Mouse (Mus musculus) neural tube, embryonic 11.5 days (tissue): Measurements from ENCODE around the gene Tob2. TPM values are rescaled to one million over a fixed set of nuclear protein-coding genes. Genes with fewer than 3 reads are reported as not detected.

Experiments
- ATAC-seq: fragments of 200-750 bp; cut with Nextera tagmentation; 2 replicates; pipeline ENCODE4 v1.8.0; 2017; ENCODE audit warnings: moderate number of reproducible peaks, mild to moderate bottlenecking, moderate TSS enrichment, moderate library complexity; ENCODE audit not compliant: insufficient read depth, low FRiP score, low TSS enrichment
- DNase-seq: peaks from one replicate; pipeline ENCODE4 v3.0.0-alpha.2; 2015; ENCODE audit warnings: low spot score
- H3K27ac ChIP-seq: fragments of 300-500 bp; sonication (generic); 2 replicates; pipeline ENCODE4 v1.5.1; 2014; ENCODE audit warnings: low read depth, mild to moderate bottlenecking, low read length
- H3K27me3 ChIP-seq: fragments of 300-500 bp; sonication (generic); 2 replicates; pipeline ENCODE4 v1.6.1; 2014; ENCODE audit warnings: mild to moderate bottlenecking, low read length, mixed read lengths; ENCODE audit not compliant: control insufficient read depth, insufficient read depth
- H3K36me3 ChIP-seq: fragments of 300-500 bp; sonication (generic); 2 replicates; pipeline ENCODE4 v1.6.1; 2014; ENCODE audit warnings: mild to moderate bottlenecking, low read length, moderate library complexity, mixed read lengths; ENCODE audit not compliant: control insufficient read depth, insufficient read depth
- H3K4me1 ChIP-seq: fragments of 300-500 bp; sonication (generic); 2 replicates; pipeline ENCODE4 v1.6.1; 2014; ENCODE audit warnings: low read length, mixed read lengths; ENCODE audit not compliant: control insufficient read depth, insufficient read depth
- H3K4me2 ChIP-seq: fragments of 300-500 bp; sonication (generic); 2 replicates; pipeline ENCODE4 v1.6.1; 2014; ENCODE audit warnings: low read depth, mild to moderate bottlenecking, moderate library complexity
- H3K4me3 ChIP-seq: fragments of 300-500 bp; sonication (generic); 2 replicates; pipeline ENCODE4 v1.5.1; 2014; ENCODE audit warnings: low read depth, low read length
- H3K9ac ChIP-seq: fragments of 300-500 bp; sonication (generic); 2 replicates; pipeline ENCODE4 v1.6.1; 2014; ENCODE audit warnings: mild to moderate bottlenecking, low read length
- H3K9me3 ChIP-seq: fragments of 300-500 bp; sonication (generic); 2 replicates; pipeline ENCODE4 v1.6.1; 2016; ENCODE audit warnings: low read length; ENCODE audit not compliant: control insufficient read depth
- WGBS: fragments of 180-500 bp; shearing (Covaris S2); extraction: QIAGEN DNeasy Blood & Tissue Kit; methylation state at CpG from one replicate; pipeline ENCODE4 v1.1.7; 2014; 5-methylcytosine and 5-hydroxymethylcytosine counted together
- polyA plus RNA-seq: library from polyadenylated mRNA; unstranded; fragments of >200 nt; fragmentation: Nextera tagmentation; extraction: Ambion mirVana; gene quantifications from 2 replicates; pipeline ENCODE4 v1.2.1, GENCODE M21; 2014

The Tob2 gene
- polyA plus RNA-seq, 1 experiment from 2014 or later: 15.9 TPM

DNA sequence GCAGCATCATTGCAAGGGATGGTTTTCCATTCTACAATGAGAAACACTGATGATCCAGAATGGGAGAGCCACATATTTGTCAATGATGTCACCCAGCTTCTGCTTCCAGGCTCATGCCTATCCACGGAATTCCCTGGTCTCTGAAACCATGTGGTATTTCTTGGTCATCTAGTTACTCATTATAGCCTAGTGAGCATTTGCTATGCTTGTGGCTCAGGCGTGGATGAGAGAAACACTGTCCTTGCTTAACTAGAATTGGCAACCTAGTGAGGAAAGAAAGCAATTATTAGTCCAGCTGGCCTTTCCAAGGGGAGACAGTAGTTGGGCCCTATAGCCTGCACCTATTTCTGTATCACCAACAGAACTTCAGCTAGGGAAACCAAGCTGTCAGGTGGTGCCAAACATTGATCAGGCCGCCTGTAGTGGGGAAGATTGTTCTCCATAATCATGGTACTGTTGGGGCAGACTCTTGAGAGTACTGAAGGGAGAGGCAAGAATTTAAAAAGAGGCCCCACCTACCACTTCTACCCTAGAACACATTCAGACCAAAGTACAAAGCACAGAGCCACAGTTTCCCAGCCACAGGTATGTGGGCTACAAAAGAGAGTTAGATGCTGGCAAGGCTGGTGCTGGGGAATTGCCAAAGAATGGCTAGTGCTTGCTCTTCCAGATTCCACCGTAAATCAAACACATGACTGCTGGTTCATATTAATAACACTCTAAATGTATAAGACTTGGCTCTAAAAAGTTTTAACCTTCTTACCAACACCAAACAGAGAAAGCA is 51.8 kb downstream of the Tob2 start:
- Histone ChIP-seq H3K4me2 (no peak overlapping the region), H3K4me1 (peaks cover 19% of the 10 kb centered on the region), H3K27ac (no peak overlapping the region), H3K9me3 (no peaks in the 10 kb centered on the region), H3K27me3 (no peaks in the 10 kb centered on the region), H3K9ac (no peak overlapping the region), H3K36me3 (no peaks in the 10 kb centered on the region), H3K4me3 (no peak overlapping the region)
- DNase-seq (no peak), ATAC-seq (no peak)
- 82% methylated on average over 4 of the region's 4 CpGs for WGBS

DNA sequence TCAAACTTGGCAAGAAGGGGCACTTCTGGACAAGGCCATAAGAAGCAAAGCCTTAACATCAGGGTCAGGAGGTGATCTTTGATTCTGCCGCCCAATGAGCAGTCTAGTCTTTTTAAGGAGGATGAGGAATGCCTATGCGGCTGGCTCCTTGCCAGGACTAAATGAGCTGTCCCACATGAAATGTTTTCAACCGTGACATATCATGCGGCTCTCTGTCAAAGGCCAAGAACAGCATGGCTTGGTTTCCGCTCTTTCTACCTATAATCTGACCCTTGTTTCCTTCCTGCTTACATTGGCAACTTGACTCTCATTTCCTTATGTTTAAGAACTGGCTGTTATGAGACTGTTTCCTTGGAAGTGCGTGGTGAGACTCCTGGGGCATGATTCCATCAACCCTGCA is 53.0 kb downstream of the Tob2 start:
- peak; percentile 25 for DNase-seq
- no peak overlapping the region for H3K9ac ChIP-seq
- H3K36me3 ChIP-seq: no peaks in the 10 kb centered on the region

DNA sequence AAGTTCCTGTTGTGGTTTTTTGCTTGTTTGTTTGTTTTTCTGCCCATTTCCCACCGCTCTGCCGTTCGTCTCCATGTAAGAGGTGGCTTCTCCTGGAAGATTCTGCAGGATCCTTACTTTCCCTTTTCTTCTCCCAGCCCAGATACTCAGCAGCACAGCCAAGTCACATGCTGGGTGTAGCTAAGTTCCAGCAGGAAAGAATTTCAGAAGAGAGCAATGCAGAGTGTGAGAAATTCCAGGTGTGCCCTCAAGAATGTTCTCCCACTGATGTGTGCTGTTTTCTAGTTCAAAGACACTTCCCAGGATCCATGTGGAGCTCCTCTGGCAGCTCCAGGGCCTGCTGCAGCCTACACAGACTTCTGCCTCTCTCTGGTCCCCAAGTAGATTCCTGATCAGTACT is 53.7 kb downstream of the Tob2 start:
- Histone ChIP-seq H3K27ac (no peak overlapping the region), H3K4me3 (no peak overlapping the region), H3K27me3 (no peaks in the 10 kb centered on the region), H3K4me1 (peaks cover 15% of the 10 kb centered on the region), H3K36me3 (no peaks in the 10 kb centered on the region), H3K4me2 (no peak overlapping the region), H3K9ac (no peak overlapping the region), H3K9me3 (no peaks in the 10 kb centered on the region)
- ATAC-seq (no peak), DNase-seq (no peak)
- 89% methylated on average over 3 of the region's 3 CpGs for WGBS

More for the DNA sequence above, 53.0 kb downstream of the Tob2 start:
- no peak overlapping the region for H3K4me3 ChIP-seq
- no peaks in the 10 kb centered on the region for H3K27me3 ChIP-seq
- H3K27ac ChIP-seq: no peak overlapping the region
- H3K4me1 ChIP-seq: peaks cover 19% of the 10 kb centered on the region
- 62% methylated on average over 6 of the region's 6 CpGs for WGBS
- no peak overlapping the region for H3K4me2 ChIP-seq
- ATAC-seq: no peak
- no peaks in the 10 kb centered on the region for H3K9me3 ChIP-seq

DNA sequence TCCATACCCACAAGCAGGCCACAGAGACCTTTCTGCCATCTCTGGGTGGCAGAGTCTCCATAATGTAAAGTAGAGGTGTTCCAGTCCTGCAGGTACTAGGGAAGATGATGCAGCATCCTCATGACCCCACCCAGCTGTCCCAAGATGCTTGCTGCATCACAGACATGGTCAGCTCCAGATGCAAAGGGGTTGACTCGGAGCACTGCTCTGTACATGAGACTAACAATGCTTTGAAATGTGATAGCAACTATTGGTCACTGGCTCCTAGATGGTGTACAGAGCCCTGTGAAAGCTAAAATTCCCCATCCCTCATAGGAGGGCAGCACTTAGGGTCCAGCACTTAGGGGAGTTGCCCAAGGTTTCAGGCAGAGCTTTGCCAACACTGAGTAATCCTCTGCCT is 54.4 kb downstream of the Tob2 start:
- no peak overlapping the region for H3K4me3 ChIP-seq
- 50% methylated on average over 1 of the region's 1 CpGs for WGBS
- no peak overlapping the region for H3K9ac ChIP-seq
- ATAC-seq (no peak), DNase-seq (no peak)
- H3K27ac ChIP-seq: no peak overlapping the region
- no peak overlapping the region for H3K4me2 ChIP-seq
- H3K4me1 ChIP-seq: peaks cover 12% of the 10 kb centered on the region; the same call in 1 of the 2 replicates
- H3K9me3 ChIP-seq: no peaks in the 10 kb centered on the region
- H3K27me3 ChIP-seq: no peaks in the 10 kb centered on the region
- H3K36me3 ChIP-seq: no peaks in the 10 kb centered on the region

DNA sequence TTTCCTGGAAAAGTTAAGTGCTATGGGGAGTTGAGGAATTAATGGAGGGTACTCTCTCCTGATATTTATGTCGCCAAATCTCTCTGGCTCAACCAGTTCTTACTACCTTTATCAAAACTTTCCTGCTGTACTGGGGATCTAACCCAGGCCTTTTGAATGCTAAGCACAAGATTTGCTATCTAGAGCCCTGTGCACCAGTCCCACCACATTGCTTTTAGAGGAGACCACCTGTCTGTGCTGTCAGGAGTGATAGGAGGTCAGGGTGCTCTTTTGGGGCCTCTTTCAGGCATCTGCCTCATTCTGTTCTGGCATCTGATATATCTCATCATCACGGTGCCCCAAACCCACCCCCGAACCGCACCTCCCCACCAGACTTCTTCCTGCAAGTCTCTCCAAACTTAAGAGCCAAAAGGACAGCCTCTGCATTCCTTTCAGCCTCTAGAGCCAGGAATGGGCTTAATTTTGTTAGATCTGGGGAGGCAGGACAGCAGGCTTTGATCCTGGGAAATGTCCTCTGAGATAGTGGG is 55.1 kb downstream of the Tob2 start:
- Histone ChIP-seq H3K4me3 (no peak overlapping the region), H3K4me1 (peaks cover 12% of the 10 kb centered on the region; the same call in 1 of the 2 replicates), H3K27ac (no peak overlapping the region), H3K4me2 (no peak overlapping the region), H3K36me3 (no peaks in the 10 kb centered on the region), H3K9me3 (no peaks in the 10 kb centered on the region), H3K27me3 (no peaks in the 10 kb centered on the region), H3K9ac (no peak overlapping the region)
- 67% methylated on average over 4 of the region's 4 CpGs for WGBS
- DNase-seq (no peak), ATAC-seq (no peak)

DNA sequence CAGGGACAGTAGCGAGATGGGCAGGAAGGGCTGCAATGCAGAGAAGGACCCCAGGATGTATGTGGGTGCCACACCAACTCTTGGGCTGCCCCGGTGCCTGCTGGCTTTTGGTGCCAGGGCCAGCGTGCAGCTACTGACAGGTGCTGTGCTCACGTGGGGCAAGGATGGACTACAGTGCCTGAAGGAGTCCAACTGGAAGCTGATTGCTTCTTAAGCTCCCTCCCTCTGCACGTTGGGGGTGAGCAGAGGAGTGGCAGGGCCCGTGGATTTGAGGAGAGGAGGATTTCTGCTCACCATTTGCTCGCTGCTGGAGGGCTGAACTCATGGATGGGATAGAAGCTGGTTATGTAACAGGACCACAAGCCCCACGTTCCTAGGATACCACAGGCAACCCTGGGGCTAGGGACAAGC is 55.6 kb downstream of the Tob2 start:
- H3K4me1 ChIP-seq: peaks cover 12% of the 10 kb centered on the region; the same call in 1 of the 2 replicates
- 0 out of 2 replicates have a peak, but pooled peaks have one; percentile 29 for ATAC-seq
- H3K27me3 ChIP-seq: no peaks in the 10 kb centered on the region
- peak overlapping the region; percentile 32 for H3K4me2 ChIP-seq
- H3K36me3 ChIP-seq: no peaks in the 10 kb centered on the region
- WGBS: 17% methylated on average over 8 of the region's 8 CpGs
- peak overlapping the region; percentile 35; the same call in 1 of the 2 replicates for H3K9ac ChIP-seq
- no peak for DNase-seq
- H3K27ac ChIP-seq: no peak overlapping the region
- no peaks in the 10 kb centered on the region for H3K9me3 ChIP-seq
- peak overlapping the region; percentile 15 for H3K4me3 ChIP-seq

DNA sequence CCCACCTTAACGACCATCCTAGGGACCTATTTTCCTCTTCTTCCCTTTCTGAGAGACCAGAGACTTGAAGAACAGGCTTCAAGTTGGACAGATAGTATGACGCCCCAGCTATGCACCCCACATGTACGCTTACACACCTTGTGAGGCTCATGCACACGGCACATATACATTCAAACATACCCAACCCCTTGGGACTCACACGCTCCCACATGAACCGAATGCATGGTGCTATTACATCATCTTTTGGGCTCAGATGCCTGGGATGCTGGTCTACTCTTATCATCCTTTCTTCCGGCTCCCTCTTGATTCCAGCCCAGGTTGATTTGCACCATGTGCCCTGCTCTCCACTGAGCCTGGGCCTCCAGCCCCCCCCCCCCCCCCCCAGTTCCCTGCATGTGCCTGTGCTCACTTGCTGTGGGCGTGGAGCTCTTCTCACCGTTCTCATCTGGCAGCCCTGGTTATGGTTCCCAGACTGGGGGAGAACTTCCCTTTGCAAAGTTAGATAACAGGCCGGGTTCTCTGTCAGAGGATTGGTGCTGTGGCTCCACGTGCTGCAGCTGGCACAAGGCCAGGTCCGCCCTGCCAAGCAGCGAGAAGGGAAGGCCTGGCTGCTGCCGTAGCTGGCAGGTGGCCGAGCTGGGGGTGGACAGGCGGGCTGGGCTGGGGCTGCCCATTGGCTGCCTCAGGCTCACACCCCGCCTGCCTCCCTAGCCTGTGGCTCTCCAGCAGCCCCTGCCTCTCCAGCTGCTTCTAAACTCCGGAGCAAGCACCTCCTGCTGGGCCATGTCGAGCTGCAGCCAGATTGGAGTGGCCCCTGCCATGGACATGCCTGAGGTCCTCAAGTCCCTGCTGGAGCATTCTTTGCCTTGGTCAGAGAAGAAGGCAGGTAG is 56.4 kb downstream of the Tob2 start, which contains the start of gene Tef:
Gene Tef, plus strand, starts transcription at position 421 of the 890 bp plus-strand sequence.
- ATAC-seq (peak; percentile 98), DNase-seq (peak; percentile 90)
- Histone ChIP-seq H3K9me3 (no peaks in the 10 kb centered on the region), H3K4me2 (peak within 1 kb of the TSS; percentile 32), H3K36me3 (no peaks in the 10 kb centered on the region), H3K27me3 (no peaks in the 10 kb centered on the region), H3K9ac (peak within 1 kb of the TSS; percentile 35; the same call in 1 of the 2 replicates), H3K4me3 (peak within 1 kb of the TSS; percentile 15), H3K27ac (no peak within 1 kb of the TSS), H3K4me1 (peaks cover 12% of the 10 kb centered on the region; the same call in 1 of the 2 replicates)
- 33% methylated on average over 18 of the region's 19 CpGs for WGBS

DNA sequence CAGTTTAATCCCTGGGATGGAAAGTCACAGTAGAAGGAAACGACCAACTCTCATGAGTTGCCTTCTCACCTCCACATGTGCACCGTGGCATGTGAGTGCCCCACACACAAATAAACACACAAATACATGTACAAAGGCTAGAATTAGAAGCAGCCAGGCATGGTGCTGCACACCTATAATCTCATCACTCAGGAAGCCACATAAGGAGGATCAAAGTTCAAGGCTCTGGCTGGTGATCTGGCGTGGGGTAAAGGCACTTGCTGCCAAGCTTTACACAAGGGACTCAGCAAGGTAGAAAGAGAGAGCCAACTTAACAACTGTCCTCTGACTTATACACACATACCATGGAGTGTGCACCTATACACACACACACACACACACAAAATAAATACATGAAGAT is 58.2 kb downstream of the Tob2 start:
- no peak for DNase-seq
- no peak overlapping the region for H3K27ac ChIP-seq
- no peak for ATAC-seq

More for the DNA sequence above, 58.2 kb downstream of the Tob2 start:
- Histone ChIP-seq H3K9ac (no peak overlapping the region), H3K4me1 (peaks cover 10% of the 10 kb centered on the region; the same call in 1 of the 2 replicates), H3K27me3 (no peaks in the 10 kb centered on the region), H3K36me3 (0 out of 2 replicates have a peak, but pooled peaks cover 3% of the 10 kb centered on the region), H3K4me3 (no peak overlapping the region), H3K9me3 (no peaks in the 10 kb centered on the region), H3K4me2 (no peak overlapping the region)
- WGBS: 82% methylated on average over 3 of the region's 3 CpGs
